Mouse (Mus musculus) embryonic fibroblast, embryonic 13.5 days (primary cell): ENCODE results near the gene Fkbp1b.

Experiments used
- CTCF ChIP-seq: IDR thresholded peaks from 2 replicates; pipeline ENCODE4 v1.5.1; 2011; ENCODE audit warnings: mild to moderate bottlenecking, control low read depth, low read length, moderate library complexity, borderline replicate concordance; ENCODE audit not compliant: insufficient read depth
- POLR2A ChIP-seq: IDR thresholded peaks from 2 replicates; pipeline ENCODE4 v1.6.1; 2011; ENCODE audit warnings: low read depth, mild to moderate bottlenecking, control low read depth, low read length, moderate library complexity

DNA sequence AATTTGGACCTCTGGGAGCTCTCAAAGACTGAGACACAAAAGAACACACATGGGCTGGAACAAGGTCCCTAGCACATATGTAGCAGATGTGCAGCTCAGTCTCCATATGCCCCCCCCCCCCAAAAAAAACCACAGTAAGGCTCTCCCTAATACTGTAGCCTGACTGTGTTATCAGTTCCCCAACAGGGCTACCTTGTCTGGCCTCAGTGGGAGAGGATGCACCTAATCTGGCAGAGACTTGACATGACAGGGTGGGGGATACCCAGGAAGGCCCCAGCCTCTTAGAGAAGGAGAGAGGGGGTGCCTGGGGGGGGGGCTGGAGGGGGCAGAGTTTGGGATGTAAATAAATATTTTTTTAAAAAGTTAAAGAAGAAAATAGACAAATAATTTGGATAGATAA, 47.3 kb upstream of the Fkbp1b start:
- TF ChIP-seq POLR2A (no peak), CTCF (no peak)
